Mouse (Mus musculus): ENCODE results near the gene Abcb10. TPM values are rescaled to one million over a fixed set of nuclear protein-coding genes. Genes with fewer than 3 reads are reported as not detected.
"Not testable (repeated sequence)": the region's sequence is repeated elsewhere in the genome, so short reads cannot be mapped to it uniquely, and the experiment has no call there.

The Abcb10 gene
- polyA plus RNA-seq, 1 experiment from 2014 or later, result 14.4 TPM

DNA sequence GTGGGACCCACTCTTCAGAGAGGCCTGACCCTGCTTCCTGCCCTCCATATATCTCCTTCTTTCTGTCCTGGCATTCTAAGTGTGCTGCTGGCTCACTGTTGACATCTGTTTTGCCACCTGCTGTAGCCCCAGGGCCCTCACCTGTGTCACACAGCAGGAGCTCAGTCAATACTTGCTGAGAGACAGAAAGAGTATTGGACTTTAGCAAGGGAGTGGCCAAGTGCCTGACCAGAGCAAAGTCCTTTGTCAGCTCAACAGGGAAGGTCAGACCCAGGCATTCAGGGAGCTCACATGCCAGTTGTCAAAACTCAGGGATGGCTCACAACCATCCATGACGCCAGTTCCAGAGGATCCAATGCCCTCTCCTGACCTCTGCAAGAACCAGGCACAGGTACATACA lies 9.4 kb downstream of the Abcb10 start:
- Histone ChIP-seq H3K27me3 (ENCODE audit: insufficient read depth, low read length) (no peaks in the 10 kb centered on the region), H3K4me1 (replicated peaks; ENCODE audit: insufficient read depth, low read length) (no peaks in the 10 kb centered on the region), H3K4me3 (replicated peaks; ENCODE audit: low read depth, low read length) (no peak overlapping the region), H3K9me3 (replicated peaks; ENCODE audit: low read length) (no peaks in the 10 kb centered on the region), H3K9ac (ENCODE audit: low read depth, low read length) (no peak overlapping the region), H3K36me3 (ENCODE audit: insufficient read depth, low read length) (0 out of 2 replicates have a peak, but pooled peaks cover 5% of the 10 kb centered on the region), H3K27ac (no peak overlapping the region), H3K4me2 (ENCODE audit: low read length) (no peak overlapping the region)
- 86% methylated on average over 1 of the region's 1 CpGs for WGBS
- DNase-seq (ENCODE audit: low spot score) (no peak), ATAC-seq (replicated peaks; ENCODE audit: low FRiP score, low read depth) (peak; percentile 69)
- no peak for TF ChIP-seq CTCF (IDR thresholded peaks at IDR 0.05; ENCODE audit: low read depth)

DNA sequence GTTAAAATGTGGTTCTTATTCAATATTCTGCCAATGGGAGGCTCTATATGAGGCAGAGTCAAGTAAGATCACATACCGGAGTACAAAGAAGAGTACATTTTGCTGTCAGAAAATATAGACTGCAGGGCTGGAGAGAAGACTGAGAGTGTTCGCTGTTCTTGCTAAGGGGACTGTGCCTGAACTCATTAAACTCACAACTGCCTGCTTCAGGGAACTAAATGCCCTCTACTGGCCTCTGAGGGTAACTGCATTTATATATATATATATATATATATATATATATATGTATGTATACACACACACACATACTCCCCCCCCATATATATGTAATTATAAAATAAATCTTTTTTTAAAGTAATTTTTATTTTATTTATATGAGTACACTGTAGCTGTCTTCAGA lies 16.0 kb downstream of the Abcb10 start:
- Histone ChIP-seq H3K4me3 (replicated peaks; ENCODE audit: low read depth, low read length) (no peak overlapping the region), H3K4me1 (replicated peaks; ENCODE audit: insufficient read depth, low read length) (no peaks in the 10 kb centered on the region), H3K9ac (ENCODE audit: low read depth, low read length) (no peak overlapping the region), H3K9me3 (replicated peaks; ENCODE audit: low read length) (no peaks in the 10 kb centered on the region), H3K4me2 (ENCODE audit: low read length) (no peak overlapping the region), H3K27ac (no peak overlapping the region), H3K36me3 (ENCODE audit: insufficient read depth, low read length) (peaks cover 22% of the 10 kb centered on the region; the same call in 1 of the 2 replicates), H3K27me3 (ENCODE audit: insufficient read depth, low read length) (no peaks in the 10 kb centered on the region)
- WGBS, result 79% methylated on average over 2 of the region's 2 CpGs
- peak; percentile 82 for DNase-seq (ENCODE audit: low spot score)
- no peak for ATAC-seq (replicated peaks; ENCODE audit: low FRiP score, low read depth)
- TF ChIP-seq CTCF (IDR thresholded peaks at IDR 0.05; ENCODE audit: low read depth), result peak; percentile 58

DNA sequence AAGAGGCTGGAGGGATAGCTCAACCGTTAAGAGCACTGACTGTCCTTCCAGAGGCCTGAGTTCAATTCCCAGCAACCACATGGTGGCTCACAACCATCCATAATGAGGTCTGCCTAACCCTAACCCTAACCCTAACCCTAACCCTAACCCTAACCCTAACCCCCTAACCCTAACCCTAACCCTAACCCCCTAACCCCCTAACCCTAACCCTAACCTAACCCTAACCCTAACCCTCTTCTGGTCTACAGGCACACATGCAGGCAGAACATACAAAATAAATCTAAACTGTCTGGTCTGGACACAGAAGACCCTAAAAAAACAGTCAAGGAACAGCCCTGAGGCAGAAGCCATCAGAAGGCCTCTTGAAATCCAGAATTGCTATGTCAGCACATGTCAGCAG lies 21.6 kb downstream of the Abcb10 start:
- no peak for TF ChIP-seq CTCF (IDR thresholded peaks at IDR 0.05; ENCODE audit: low read depth)
- H3K4me3 ChIP-seq (replicated peaks; ENCODE audit: low read depth, low read length), result no peak overlapping the region
- H3K9ac ChIP-seq (ENCODE audit: low read depth, low read length), result no peak overlapping the region
- H3K27ac ChIP-seq, result no peak overlapping the region
- H3K36me3 ChIP-seq (ENCODE audit: insufficient read depth, low read length), result peaks cover 13% of the 10 kb centered on the region; the same call in 1 of the 2 replicates
- H3K27me3 ChIP-seq (ENCODE audit: insufficient read depth, low read length), result no peaks in the 10 kb centered on the region
- WGBS, result 27% methylated on average over 1 of the region's 1 CpGs
- no peak for DNase-seq (ENCODE audit: low spot score)
- no peaks in the 10 kb centered on the region for H3K9me3 ChIP-seq (replicated peaks; ENCODE audit: low read length)
- no peak overlapping the region for H3K4me2 ChIP-seq (ENCODE audit: low read length)
- no peaks in the 10 kb centered on the region for H3K4me1 ChIP-seq (replicated peaks; ENCODE audit: insufficient read depth, low read length)
- ATAC-seq (replicated peaks; ENCODE audit: low FRiP score, low read depth), result no peak; the same call in 1 of the 2 replicates

DNA sequence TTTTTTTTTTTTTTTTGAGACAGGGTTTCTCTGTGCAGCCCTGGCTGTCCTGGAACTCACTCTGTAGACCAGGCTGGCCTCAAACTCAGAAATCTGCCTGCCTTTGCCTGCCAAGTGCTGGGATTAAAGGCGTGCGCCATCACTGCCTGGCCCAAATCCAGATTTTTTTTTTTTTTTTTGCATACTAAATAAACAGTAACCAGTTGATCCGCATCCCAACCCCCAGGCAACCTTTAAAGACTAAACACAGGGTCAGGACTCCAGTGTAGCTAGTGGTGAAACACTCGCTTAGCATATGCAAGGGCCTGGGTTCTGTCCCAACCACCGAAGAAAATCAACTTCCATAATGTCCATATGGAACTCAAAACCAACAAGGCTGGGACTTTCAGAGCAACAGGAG lies 22.4 kb downstream of the Abcb10 start:
- H3K27me3 ChIP-seq (ENCODE audit: insufficient read depth, low read length); H3K9ac ChIP-seq (ENCODE audit: low read depth, low read length); H3K4me2 ChIP-seq (ENCODE audit: low read length); H3K27ac ChIP-seq; H3K9me3 ChIP-seq (replicated peaks; ENCODE audit: low read length); DNase-seq (ENCODE audit: low spot score); ATAC-seq (replicated peaks; ENCODE audit: low FRiP score, low read depth); H3K4me1 ChIP-seq (replicated peaks; ENCODE audit: insufficient read depth, low read length); H3K4me3 ChIP-seq (replicated peaks; ENCODE audit: low read depth, low read length): not testable (repeated sequence)
- WGBS, result 85% methylated on average over 5 of the region's 5 CpGs
- peaks cover 13% of the 10 kb centered on the region; the same call in 1 of the 2 replicates for H3K36me3 ChIP-seq (ENCODE audit: insufficient read depth, low read length)

DNA sequence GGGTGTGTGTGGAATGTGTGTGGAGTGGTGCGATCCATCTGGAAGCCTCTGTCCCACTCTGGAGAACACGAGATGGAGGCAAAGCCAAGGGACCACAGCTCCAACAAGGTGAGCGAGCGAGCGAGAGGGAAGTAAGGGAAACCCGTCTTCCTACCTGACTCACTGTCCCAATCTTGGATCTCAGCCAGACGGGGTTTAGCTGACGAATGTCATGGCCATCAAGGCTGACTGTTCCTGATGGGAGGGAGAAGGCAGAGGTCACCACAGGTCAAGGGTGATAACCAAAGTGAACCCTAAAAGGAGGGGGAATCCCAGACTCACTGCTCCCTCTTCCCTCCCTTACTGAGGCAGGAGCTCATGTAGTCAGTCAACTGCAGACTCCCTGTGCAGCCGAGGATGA lies 22.9 kb downstream of the Abcb10 start:
- no peak overlapping the region for H3K4me3 ChIP-seq (replicated peaks; ENCODE audit: low read depth, low read length)
- H3K4me2 ChIP-seq (ENCODE audit: low read length), result no peak overlapping the region
- H3K27ac ChIP-seq, result no peak overlapping the region
- H3K27me3 ChIP-seq (ENCODE audit: insufficient read depth, low read length), result no peaks in the 10 kb centered on the region
- H3K36me3 ChIP-seq (ENCODE audit: insufficient read depth, low read length), result peaks cover 13% of the 10 kb centered on the region; the same call in 1 of the 2 replicates
- no peak overlapping the region for H3K9ac ChIP-seq (ENCODE audit: low read depth, low read length)
- WGBS, result 87% methylated on average over 9 of the region's 9 CpGs
- no peak for TF ChIP-seq CTCF (IDR thresholded peaks at IDR 0.05; ENCODE audit: low read depth)
- ATAC-seq (replicated peaks; ENCODE audit: low FRiP score, low read depth), result no peak
- no peaks in the 10 kb centered on the region for H3K9me3 ChIP-seq (replicated peaks; ENCODE audit: low read length)
- DNase-seq (ENCODE audit: low spot score), result no peak
- H3K4me1 ChIP-seq (replicated peaks; ENCODE audit: insufficient read depth, low read length), result no peaks in the 10 kb centered on the region

DNA sequence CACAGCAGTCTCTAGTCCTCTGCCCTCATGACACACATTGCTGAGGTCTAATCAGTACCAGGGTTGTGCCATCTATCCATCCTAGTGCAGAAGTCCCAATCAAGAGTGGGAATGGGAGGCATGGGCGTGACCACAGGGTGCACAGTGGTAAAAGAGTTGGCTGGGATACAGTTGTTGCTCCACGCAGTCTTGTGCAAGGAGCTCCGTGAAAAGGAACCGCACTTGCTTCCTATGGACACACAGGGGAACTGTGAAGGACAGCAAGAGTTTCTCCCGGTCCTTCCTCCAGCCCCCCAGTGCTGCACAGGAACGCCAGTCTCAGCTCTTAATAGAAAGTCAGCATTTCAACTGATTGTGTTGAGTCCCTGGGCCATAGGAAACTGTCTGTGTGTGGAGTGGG lies 23.4 kb downstream of the Abcb10 start:
- 93% methylated on average over 6 of the region's 6 CpGs for WGBS
- no peak for DNase-seq (ENCODE audit: low spot score)
- H3K36me3 ChIP-seq (ENCODE audit: insufficient read depth, low read length), result peaks cover 11% of the 10 kb centered on the region; the same call in 1 of the 2 replicates
- no peaks in the 10 kb centered on the region for H3K4me1 ChIP-seq (replicated peaks; ENCODE audit: insufficient read depth, low read length)
- H3K27me3 ChIP-seq (ENCODE audit: insufficient read depth, low read length), result no peaks in the 10 kb centered on the region
- no peak overlapping the region for H3K4me2 ChIP-seq (ENCODE audit: low read length)
- no peak overlapping the region for H3K9ac ChIP-seq (ENCODE audit: low read depth, low read length)
- no peaks in the 10 kb centered on the region for H3K9me3 ChIP-seq (replicated peaks; ENCODE audit: low read length)
- H3K4me3 ChIP-seq (replicated peaks; ENCODE audit: low read depth, low read length), result no peak overlapping the region
- no peak for TF ChIP-seq CTCF (IDR thresholded peaks at IDR 0.05; ENCODE audit: low read depth)
- no peak for ATAC-seq (replicated peaks; ENCODE audit: low FRiP score, low read depth)
- H3K27ac ChIP-seq, result no peak overlapping the region

DNA sequence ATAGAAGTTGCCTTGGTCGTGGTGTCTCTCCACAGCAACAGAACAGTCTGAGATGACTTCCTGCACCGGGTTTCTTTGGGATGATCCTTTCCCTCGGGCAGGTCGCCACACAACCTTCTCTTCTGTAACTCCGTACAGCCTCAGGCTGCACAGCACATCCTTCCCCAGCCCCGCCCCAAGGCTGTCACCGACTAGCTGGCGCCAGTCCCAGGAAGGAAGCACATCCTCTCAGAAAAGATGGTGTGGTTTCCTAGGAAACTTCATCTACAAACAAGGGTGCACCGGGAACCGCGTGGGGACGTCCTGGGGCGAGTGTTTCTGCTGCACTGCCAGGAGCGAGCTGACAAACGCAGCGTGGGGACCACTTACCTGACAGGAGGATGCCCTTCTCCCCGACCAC lies 24.8 kb downstream of the Abcb10 start:
- Histone ChIP-seq H3K36me3 (ENCODE audit: insufficient read depth, low read length) (peaks cover 18% of the 10 kb centered on the region), H3K27ac (no peak overlapping the region), H3K4me3 (replicated peaks; ENCODE audit: low read depth, low read length) (no peak overlapping the region), H3K4me1 (replicated peaks; ENCODE audit: insufficient read depth, low read length) (no peaks in the 10 kb centered on the region), H3K9ac (ENCODE audit: low read depth, low read length) (no peak overlapping the region), H3K4me2 (ENCODE audit: low read length) (no peak overlapping the region), H3K9me3 (replicated peaks; ENCODE audit: low read length) (no peaks in the 10 kb centered on the region), H3K27me3 (ENCODE audit: insufficient read depth, low read length) (no peaks in the 10 kb centered on the region)
- DNase-seq (ENCODE audit: low spot score), result no peak
- WGBS, result 81% methylated on average over 17 of the region's 17 CpGs
- TF ChIP-seq CTCF (IDR thresholded peaks at IDR 0.05; ENCODE audit: low read depth), result no peak
- no peak for ATAC-seq (replicated peaks; ENCODE audit: low FRiP score, low read depth)

Data from kidney, postnatal 0 days (tissue).